ENCODE assay signal across 11 mouse cellular contexts in genomic region chr4:125996576-125996975, GRCm38 (mm10). TPM values are rescaled to one million over a fixed set of nuclear protein-coding genes. Genes with fewer than 3 reads are reported as not detected.
DNase-seq lines count a peak whose midpoint lies in the region; ATAC-seq and TF ChIP-seq lines count a peak whose summit lies in the region.
"Had no signal": no experiment of that assay in that cellular context is flagged by ENCODE, and none has a peak within 500 bp of the region (broad histone marks: within the 10 kb centered on the region; RNA-seq: fewer than 3 reads in every experiment).

No protein-coding gene starts in this region.

- peak; percentile 5 for DNase-seq in kidney, postnatal 14 days
- DNase-seq in kidney, adult 8-10 months: no peak
- DNase-seq in CH12.LX (ENCODE audit: extremely low read depth): peak; percentile 21
- peak; percentile 55 for DNase-seq in adrenal gland, postnatal 25 days
- peak; percentile 81 for DNase-seq in limb, embryonic 11.5 days (ENCODE audit: low spot score)
- no peak for DNase-seq in layer of hippocampus, postnatal 10 days (ENCODE audit: low spot score in 2 of 2)
- DNase-seq: cerebellum, adult 2 months; heart, postnatal 36 days had no signal

- no peaks in the 10 kb centered on the region for H3K36me3 ChIP-seq in CH12.LX (replicated peaks in 1 of 2; ENCODE audit: control insufficient read depth in 1 of 2, insufficient read depth in 1 of 2, low read length in 1 of 2)
- no peaks in the 10 kb centered on the region for H3K36me3 ChIP-seq in limb, embryonic 11.5 days (ENCODE audit: control insufficient read depth, insufficient read depth, low read length)
- H3K36me3 ChIP-seq in intestine, embryonic 16.5 days (ENCODE audit: control insufficient read depth, insufficient read depth, low read length): no peaks in the 10 kb centered on the region
- no peaks in the 10 kb centered on the region for H3K36me3 ChIP-seq in forebrain, embryonic 15.5 days

- no peaks in the 10 kb centered on the region for H3K79me2 ChIP-seq in CH12.LX (replicated peaks; ENCODE audit: control insufficient read depth, extremely low read depth, insufficient read depth, poor library complexity, severe bottlenecking)

- WGBS in limb, embryonic 11.5 days: 5% methylated on average over 4 of the region's 4 CpGs
- 5% methylated on average over 4 of the region's 4 CpGs for WGBS in intestine, embryonic 16.5 days
- WGBS in forebrain, embryonic 15.5 days: 8% methylated on average over 4 of the region's 4 CpGs

- no peak for ATAC-seq in limb, embryonic 11.5 days (ENCODE audit: insufficient number of reproducible peaks, low FRiP score, low TSS enrichment, low read depth)
- ATAC-seq in intestine, embryonic 16.5 days: no peak
- ATAC-seq in forebrain, embryonic 15.5 days (replicated peaks): no peak
- ATAC-seq: forebrain, embryonic 14.5 days had no signal

- no peak for TF ChIP-seq EP300 in CH12.LX (IDR thresholded peaks at IDR 0.05; ENCODE audit: low read length)

- H3K4me3 ChIP-seq in CH12.LX (replicated peaks in 1 of 3; ENCODE audit: low read depth in 2 of 3, low read length in 2 of 3, poor library complexity in 1 of 3): no peak overlapping the region
- no peak overlapping the region for H3K4me3 ChIP-seq in limb, embryonic 11.5 days (ENCODE audit: low read depth, low read length)
- no peak overlapping the region for H3K4me3 ChIP-seq in intestine, embryonic 16.5 days (ENCODE audit: low read length)
- no peak overlapping the region for H3K4me3 ChIP-seq in forebrain, embryonic 15.5 days

- no peak overlapping the region for H3K9ac ChIP-seq in CH12.LX (ENCODE audit: insufficient read depth, low read depth)
- H3K9ac ChIP-seq in limb, embryonic 11.5 days (ENCODE audit: low read length): no peak overlapping the region
- H3K9ac ChIP-seq in intestine, embryonic 16.5 days (ENCODE audit: low read depth, low read length): no peak overlapping the region
- no peak overlapping the region for H3K9ac ChIP-seq in forebrain, embryonic 15.5 days (replicated peaks)

- H3K27me3 ChIP-seq in CH12.LX (replicated peaks): peaks cover 55% of the 10 kb centered on the region
- no peaks in the 10 kb centered on the region for H3K27me3 ChIP-seq in limb, embryonic 11.5 days (ENCODE audit: control insufficient read depth, insufficient read depth, low read length)
- H3K27me3 ChIP-seq in intestine, embryonic 16.5 days (replicated peaks; ENCODE audit: control insufficient read depth, insufficient read depth, low read length): no peaks in the 10 kb centered on the region
- no peaks in the 10 kb centered on the region for H3K27me3 ChIP-seq in forebrain, embryonic 15.5 days

- no peak overlapping the region for H3K4me2 ChIP-seq in CH12.LX (ENCODE audit: insufficient read depth, low read depth, poor library complexity, severe bottlenecking)
- H3K4me2 ChIP-seq in limb, embryonic 11.5 days (ENCODE audit: low read depth, severe bottlenecking): no peak overlapping the region
- no peak overlapping the region for H3K4me2 ChIP-seq in intestine, embryonic 16.5 days (ENCODE audit: low read depth, low read length)
- no peak overlapping the region for H3K4me2 ChIP-seq in forebrain, embryonic 15.5 days (replicated peaks)

- H3K9me3 ChIP-seq in CH12.LX (replicated peaks; ENCODE audit: low read length): peaks cover 23% of the 10 kb centered on the region
- no peaks in the 10 kb centered on the region; the same call in 1 of the 2 replicates for H3K9me3 ChIP-seq in limb, embryonic 11.5 days (ENCODE audit: control insufficient read depth, low read length)
- 0 out of 2 replicates have a peak, but pooled peaks cover 4% of the 10 kb centered on the region for H3K9me3 ChIP-seq in intestine, embryonic 16.5 days (ENCODE audit: control insufficient read depth, low read length)
- peaks cover 13% of the 10 kb centered on the region; the same call in 1 of the 2 replicates for H3K9me3 ChIP-seq in forebrain, embryonic 15.5 days

- no peak for TF ChIP-seq CTCF in CH12.LX (conservative IDR thresholded peaks at IDR 0.05 in 1 of 2, IDR thresholded peaks at IDR 0.05 in 1 of 2; ENCODE audit: low read depth in 2 of 2, low read length in 2 of 2)

- in situ Hi-C loops in CH12.LX (cut with MboI; ENCODE audit: low pct_ligation_motif_present, low pct_unique_long_range_greater_than_20kb, low sequenced_read_pairs): no loop called here

- dilution Hi-C loops in CH12.LX (cut with MboI; ENCODE audit: extremely low pct_ligation_motif_present, extremely low pct_unique_long_range_greater_than_20kb, low sequenced_read_pairs): no loop called here

- H3K4me1 ChIP-seq in CH12.LX (ENCODE audit: control insufficient read depth in 1 of 2, insufficient read depth in 2 of 2): peaks cover 3 to 11% of the 10 kb centered on the region in 2 experiments
- no peaks in the 10 kb centered on the region for H3K4me1 ChIP-seq in limb, embryonic 11.5 days (ENCODE audit: control insufficient read depth, insufficient read depth, low read length)
- no peaks in the 10 kb centered on the region for H3K4me1 ChIP-seq in intestine, embryonic 16.5 days (ENCODE audit: control insufficient read depth, insufficient read depth, low read length)
- no peaks in the 10 kb centered on the region for H3K4me1 ChIP-seq in forebrain, embryonic 15.5 days

- TF ChIP-seq RAD21 in CH12.LX (IDR thresholded peaks at IDR 0.05; ENCODE audit: low read depth, low read length): no peak

- TF ChIP-seq POLR2A in CH12.LX (IDR thresholded peaks at IDR 0.05; ENCODE audit: low read depth, low read length): no peak

- H3K27ac ChIP-seq in CH12.LX (ENCODE audit: insufficient read depth, low read depth): no peak overlapping the region
- no peak overlapping the region for H3K27ac ChIP-seq in limb, embryonic 11.5 days (replicated peaks; ENCODE audit: low read depth, low read length)
- H3K27ac ChIP-seq in intestine, embryonic 16.5 days (ENCODE audit: low read length): no peak overlapping the region
- H3K27ac ChIP-seq in forebrain, embryonic 15.5 days (replicated peaks): no peak overlapping the region

TF ChIP-seq in CH12.LX, 34 proteins besides CTCF, POLR2A, EP300 and RAD21:
- TF ChIP-seq SMC3 (IDR thresholded peaks at IDR 0.05; ENCODE audit: low read depth, low read length) (no peak), NELFE (IDR thresholded peaks at IDR 0.05; ENCODE audit: low read depth, low read length) (no peak), IRF4 (IDR thresholded peaks at IDR 0.05; ENCODE audit: low read depth, low read length) (no peak), E2F4 (IDR thresholded peaks at IDR 0.05; ENCODE audit: insufficient replicate concordance, low read depth, low read length) (no peak), ELF1 (IDR thresholded peaks at IDR 0.05; ENCODE audit: low read depth, low read length) (no peak), ZNF384 (IDR thresholded peaks at IDR 0.05; ENCODE audit: low read depth, low read length) (no peak), TCF12 (IDR thresholded peaks at IDR 0.05; ENCODE audit: low read depth, low read length) (no peak), ZKSCAN1 (IDR thresholded peaks at IDR 0.05; ENCODE audit: borderline replicate concordance, low read depth, low read length) (no peak), RCOR1 (conservative IDR thresholded peaks at IDR 0.05; ENCODE audit: low read depth, low read length) (no peak), MXI1 (IDR thresholded peaks at IDR 0.05; ENCODE audit: low read depth, low read length) (no peak), ETS1 (conservative IDR thresholded peaks at IDR 0.05; ENCODE audit: low read depth, low read length) (no peak), CHD1 (IDR thresholded peaks at IDR 0.05; ENCODE audit: low read depth, low read length) (no peak), MYC (IDR thresholded peaks at IDR 0.05; ENCODE audit: low read depth, low read length) (no peak), PAX5 (IDR thresholded peaks at IDR 0.05; ENCODE audit: low read length) (no peak), USF1 (IDR thresholded peaks at IDR 0.05; ENCODE audit: low read depth, low read length) (no peak), TBP (conservative IDR thresholded peaks at IDR 0.05; ENCODE audit: low read depth, low read length) (no peak), GABPA (IDR thresholded peaks at IDR 0.05; ENCODE audit: insufficient replicate concordance, low read depth, low read length) (no peak)

RNA-seq across cellular contexts. Expression of gene Csf3r, which starts 27.8 kb away (rescaled TPM):
- total RNA-seq in CH12.LX (2012; rRNA removed) (not detected in 2 replicates), CH12.LX (2014; rRNA removed) (not detected in 2 replicates)
- not detected in 2 replicates for polyA plus RNA-seq in CH12.LX (2012; ENCODE audit: insufficient read length, low read depth)
- 0.88 and 1.5 TPM in 2 replicates for total RNA-seq in adrenal gland, postnatal 25 days (2021)
- 0.20 and 0.40 TPM in 2 replicates for polyA plus RNA-seq in limb, embryonic 11.5 days (2014; fragmentation: Nextera tagmentation; extraction: Ambion mirVana)
- 1 to 10 TPM; 2.8 to 3.0 TPM for total RNA-seq in layer of hippocampus, postnatal 10 days (2021)
- 0.56 and 0.83 TPM in 2 replicates for polyA plus RNA-seq in intestine, embryonic 16.5 days (2015; fragmentation: Nextera tagmentation; extraction: Ambion mirVana)
- polyA plus RNA-seq in forebrain, embryonic 15.5 days (2015; fragmentation: Nextera tagmentation; extraction: Ambion mirVana): 0.47 and 0.48 TPM in 2 replicates

RNA-seq across cellular contexts. Expression of gene Mrps15, which starts 50.1 kb away (rescaled TPM):
- total RNA-seq in CH12.LX (2012; rRNA removed): 89.6 and 91.3 TPM in 2 replicates
- total RNA-seq in CH12.LX (2014; rRNA removed): 99.6 and 102 TPM in 2 replicates
- 101 and 113 TPM in 2 replicates for polyA plus RNA-seq in CH12.LX (2012; ENCODE audit: insufficient read length, low read depth)
- total RNA-seq in adrenal gland, postnatal 25 days (2021): 74.4 and 98.0 TPM in 2 replicates
- polyA plus RNA-seq in limb, embryonic 11.5 days (2014; fragmentation: Nextera tagmentation; extraction: Ambion mirVana): 156 and 160 TPM in 2 replicates
- 10 to 100 TPM; 53.6 to 55.7 TPM for total RNA-seq in layer of hippocampus, postnatal 10 days (2021)
- polyA plus RNA-seq in intestine, embryonic 16.5 days (2015; fragmentation: Nextera tagmentation; extraction: Ambion mirVana): 142 and 151 TPM in 2 replicates
- 113 TPM in 2 replicates for polyA plus RNA-seq in forebrain, embryonic 15.5 days (2015; fragmentation: Nextera tagmentation; extraction: Ambion mirVana)

Comparison
In these comparisons a context has a peak if more than half of its experiments do, and no peak if none do; other contexts are left out.
1. DNase-seq: peak in kidney, postnatal 14 days (single experiment), CH12.LX (single experiment), adrenal gland, postnatal 25 days (single experiment) and limb, embryonic 11.5 days (single experiment); none in kidney, adult 8-10 months (0 of 2) and layer of hippocampus, postnatal 10 days (0 of 2).